Mouse (Mus musculus) left cerebral cortex, adult 11 months (tissue): ENCODE results near the gene Gm28048.

Experiments
- DNase-seq: peaks from one replicate; pipeline ENCODE4 v3.0.0; 2022; ENCODE audit warnings: low spot score

Gene Gm28048

GRCm38 (mm10) chr11:22859301-22859632, 122.6 kb downstream of the Gm28048 start:
- DNase-seq: no peak

GRCm38 (mm10) chr11:22858441-22859300, 123.2 kb downstream of the Gm28048 start:
- no peak for DNase-seq

- DNase-seq: no peak
Observed at GRCm38 (mm10) chr11:22857705-22858440, 124.0 kb downstream of the Gm28048 start.

- DNase-seq: no peak
Observed at GRCm38 (mm10) chr11:22857106-22857704, 124.7 kb downstream of the Gm28048 start.

- no peak for DNase-seq
Observed at GRCm38 (mm10) chr11:22856371-22856965, 125.4 kb downstream of the Gm28048 start.

- no peak for DNase-seq
Observed at GRCm38 (mm10) chr11:22854571-22854970, 127.3 kb downstream of the Gm28048 start.

GRCm38 (mm10) chr11:22853477-22854157, 128.3 kb downstream of the Gm28048 start:
- no peak for DNase-seq

- DNase-seq: no peak
Observed at GRCm38 (mm10) chr11:22852510-22852909, 129.4 kb downstream of the Gm28048 start.

GRCm38 (mm10) chr11:22851416-22851815, 130.5 kb downstream of the Gm28048 start:
- no peak for DNase-seq

- DNase-seq: no peak
Observed at GRCm38 (mm10) chr11:22850077-22850476, 131.8 kb downstream of the Gm28048 start.

GRCm38 (mm10) chr11:22848649-22849195, 133.2 kb downstream of the Gm28048 start:
- DNase-seq: no peak

GRCm38 (mm10) chr11:22847732-22848648, 133.9 kb downstream of the Gm28048 start:
- DNase-seq: no peak

- no peak for DNase-seq
Observed at GRCm38 (mm10) chr11:22846960-22847731, 134.7 kb downstream of the Gm28048 start.

GRCm38 (mm10) chr11:22846093-22846835, 135.6 kb downstream of the Gm28048 start:
- no peak for DNase-seq

GRCm38 (mm10) chr11:22844754-22845718, 136.9 kb downstream of the Gm28048 start:
- DNase-seq: no peak

- DNase-seq: no peak
Observed at GRCm38 (mm10) chr11:22839456-22839855, 142.4 kb downstream of the Gm28048 start.

- no peak for DNase-seq
Observed at GRCm38 (mm10) chr11:22838361-22838760, 143.5 kb downstream of the Gm28048 start.

- DNase-seq: no peak
Observed at GRCm38 (mm10) chr11:22836269-22836668, 145.6 kb downstream of the Gm28048 start.
